Mouse (Mus musculus) bone marrow macrophage, adult 2 months (primary cell): ENCODE results near the gene Tgm2.

Experiments
- CTCF ChIP-seq: IDR thresholded peaks from 2 replicates; pipeline ENCODE4 v1.5.1; 2012; ENCODE audit warnings: low read depth, mild to moderate bottlenecking, low read length, moderate library complexity
- POLR2A ChIP-seq: IDR thresholded peaks from 2 replicates; pipeline ENCODE4 v1.6.1; 2012; ENCODE audit warnings: mild to moderate bottlenecking, low read depth, low read length, borderline replicate concordance

DNA sequence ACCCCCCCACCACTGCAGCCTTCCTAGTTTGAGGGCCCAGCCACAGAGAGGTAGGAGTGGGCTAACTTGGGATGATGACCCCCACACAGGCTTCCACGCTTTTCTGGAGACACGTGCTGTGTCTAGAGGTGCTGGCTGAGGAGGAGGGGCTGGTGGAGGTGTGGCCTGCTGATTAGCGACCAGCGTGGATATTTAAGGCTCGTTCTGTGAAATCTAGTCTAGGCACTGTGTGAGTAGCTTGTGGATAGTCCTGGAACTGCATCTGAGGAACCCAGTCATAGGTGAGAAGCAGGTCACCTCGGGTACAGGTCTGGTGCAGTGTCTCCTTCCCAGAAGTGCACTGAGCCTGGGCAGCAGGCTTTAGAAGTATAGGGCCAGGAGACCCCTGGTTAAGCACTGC lies 29.6 kb downstream of the Tgm2 start:
- TF ChIP-seq POLR2A = no peak
- TF ChIP-seq CTCF = no peak
